Mouse (Mus musculus) kidney, adult 2 months (tissue): ENCODE measurements at regions not wholly inside any gene's neighbourhood (a gene's known extent, or its start where the extent isn't known, plus 50 kb on each side); places are given as distances from the start of the nearest gene placed in this dataset.

Source experiments
- DNase-seq: peaks from one replicate; pipeline ENCODE4 v3.0.0; 2021
- H3K27ac ChIP-seq: fragments of 200-500 bp; 2 replicates; pipeline ENCODE4 v1.5.1; 2012; ENCODE audit warnings: low read depth, low read length, control low read depth, inconsistent platforms; ENCODE audit not compliant: insufficient read depth
- H3K27me3 ChIP-seq: fragments of 200-500 bp; replicated peaks from 2 replicates; pipeline ENCODE4 v1.6.1; 2012; ENCODE audit warnings: mild to moderate bottlenecking, moderate library complexity, low read length, inconsistent platforms; ENCODE audit not compliant: control insufficient read depth, insufficient read depth
- H3K36me3 ChIP-seq: fragments of 200-500 bp; 2 replicates; pipeline ENCODE4 v1.6.1; 2012; ENCODE audit warnings: mild to moderate bottlenecking, moderate library complexity, low read length, inconsistent platforms; ENCODE audit not compliant: control insufficient read depth, insufficient read depth
- H3K4me1 ChIP-seq: fragments of 200-500 bp; 2 replicates; pipeline ENCODE4 v1.6.1; 2011; ENCODE audit warnings: low read length; ENCODE audit not compliant: control insufficient read depth, insufficient read depth
- H3K4me3 ChIP-seq: fragments of 200-500 bp; 2 replicates; pipeline ENCODE4 v1.5.1; 2011; ENCODE audit warnings: mild to moderate bottlenecking, low read depth, low read length, control low read depth; ENCODE audit not compliant: insufficient read depth
- CTCF ChIP-seq: fragments of 200-500 bp; conservative IDR thresholded peaks from 2 replicates; pipeline ENCODE4 v1.5.1; 2011; ENCODE audit warnings: low read depth, mild to moderate bottlenecking, control low read depth, low read length, moderate library complexity, mixed read lengths; ENCODE audit not compliant: insufficient read depth, insufficient read length
- POLR2A ChIP-seq: fragments of 200-500 bp; IDR thresholded peaks from one replicate; pipeline ENCODE4 v1.6.1; 2011; ENCODE audit warnings: low read depth, low read length, control low read depth
- WGBS: fragments of 180-500 bp; shearing (Covaris S2); methylation state at CpG from one replicate; pipeline ENCODE4 v1.1.7; 2018; 5-methylcytosine and 5-hydroxymethylcytosine counted together

DNA sequence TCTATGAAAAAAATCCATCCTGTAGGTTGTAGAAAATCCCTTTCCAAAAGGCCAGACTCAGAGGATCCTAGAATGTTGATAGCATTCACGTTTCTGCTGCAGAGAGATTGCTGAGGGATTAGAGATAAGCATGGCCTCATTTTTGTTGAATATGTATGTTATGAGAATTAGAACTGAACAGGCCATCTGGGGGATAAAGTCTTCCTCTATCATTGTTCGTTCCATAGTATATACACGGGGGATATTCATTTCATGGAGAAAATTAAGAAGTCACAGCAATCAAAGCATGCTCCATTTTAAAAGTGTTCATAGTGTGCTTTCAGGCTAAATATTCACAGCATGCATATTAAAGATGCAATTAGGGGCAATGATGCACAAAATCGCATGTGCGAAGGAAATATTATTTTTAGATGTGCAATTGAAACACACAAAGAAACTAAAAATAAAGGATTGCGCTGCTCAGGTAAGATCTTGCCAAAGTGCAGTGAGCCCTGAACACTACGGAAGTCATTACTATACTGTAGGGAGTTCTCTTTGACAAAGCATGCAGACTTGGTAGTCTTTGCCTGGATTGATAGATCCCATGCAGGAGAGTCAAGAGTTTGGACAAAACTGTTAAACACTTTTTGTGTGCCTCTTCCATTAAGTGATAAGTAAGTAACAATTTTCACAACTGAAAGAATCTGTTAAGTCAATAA lies 511.5 kb downstream of the Phf3 start:
- H3K4me3 ChIP-seq = no peak overlapping the region
- no peaks in the 10 kb centered on the region for H3K27me3 ChIP-seq
- TF ChIP-seq POLR2A (no peak), CTCF (no peak)
- WGBS = 76% methylated on average over 7 of the region's 7 CpGs
- H3K27ac ChIP-seq = no peak overlapping the region
- no peaks in the 10 kb centered on the region for H3K36me3 ChIP-seq
- no peak for DNase-seq
- H3K4me1 ChIP-seq = no peaks in the 10 kb centered on the region

DNA sequence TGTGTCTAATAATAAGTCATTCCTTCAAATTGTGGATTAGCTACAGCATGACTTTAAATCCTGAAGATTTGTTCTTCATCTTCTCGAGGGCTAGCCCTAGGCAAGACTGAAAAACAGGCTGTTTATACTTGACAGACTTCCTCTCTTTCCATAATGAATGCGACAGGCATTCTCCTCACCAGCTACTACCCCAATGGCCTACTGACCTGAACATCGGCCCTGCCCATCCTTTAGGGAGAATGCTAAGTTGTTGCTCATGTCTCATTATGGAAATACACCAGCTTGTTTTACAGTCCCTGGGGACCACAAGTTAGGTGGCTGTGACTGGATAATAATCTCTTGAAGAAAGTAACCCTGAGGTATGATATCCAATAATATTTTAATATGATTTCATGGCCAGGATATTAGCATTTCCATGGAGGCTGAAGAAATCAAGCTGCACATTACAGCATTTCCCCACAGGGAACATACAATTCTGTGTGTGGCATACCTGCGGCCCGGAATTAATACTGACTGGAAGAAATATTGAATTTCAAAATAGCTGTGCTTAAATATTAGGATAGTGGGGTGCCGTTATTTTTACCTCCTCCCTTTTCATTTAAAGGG lies 553.0 kb downstream of the Phf3 start:
- DNase-seq = no peak
- TF ChIP-seq CTCF (no peak), POLR2A (no peak)
- no peak overlapping the region for H3K4me3 ChIP-seq
- no peak overlapping the region for H3K27ac ChIP-seq
- no peaks in the 10 kb centered on the region for H3K27me3 ChIP-seq
- no peaks in the 10 kb centered on the region for H3K4me1 ChIP-seq
- 80% methylated on average over 6 of the region's 6 CpGs for WGBS
- H3K36me3 ChIP-seq = no peaks in the 10 kb centered on the region

DNA sequence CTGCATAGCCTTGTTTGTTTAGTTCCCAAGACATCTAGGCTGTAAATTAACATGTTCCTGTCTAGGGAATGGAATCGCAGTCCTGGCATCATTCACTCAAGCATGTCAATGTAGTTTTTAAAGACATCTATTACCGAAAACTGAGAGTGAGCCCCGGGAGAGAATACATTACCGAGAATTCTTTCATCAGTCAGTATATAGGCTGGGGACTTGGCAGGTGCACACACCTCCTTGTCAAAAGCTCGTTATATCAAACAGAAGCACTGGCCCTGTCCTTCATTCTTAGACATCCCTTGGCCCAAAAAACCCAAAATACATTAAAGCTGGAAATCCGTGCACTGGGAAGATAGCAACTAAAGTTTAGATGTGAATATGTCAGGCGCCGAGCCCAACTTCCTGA lies 555.5 kb downstream of the Phf3 start:
- H3K4me1 ChIP-seq = no peaks in the 10 kb centered on the region
- WGBS = 78% methylated on average over 8 of the region's 8 CpGs

DNA sequence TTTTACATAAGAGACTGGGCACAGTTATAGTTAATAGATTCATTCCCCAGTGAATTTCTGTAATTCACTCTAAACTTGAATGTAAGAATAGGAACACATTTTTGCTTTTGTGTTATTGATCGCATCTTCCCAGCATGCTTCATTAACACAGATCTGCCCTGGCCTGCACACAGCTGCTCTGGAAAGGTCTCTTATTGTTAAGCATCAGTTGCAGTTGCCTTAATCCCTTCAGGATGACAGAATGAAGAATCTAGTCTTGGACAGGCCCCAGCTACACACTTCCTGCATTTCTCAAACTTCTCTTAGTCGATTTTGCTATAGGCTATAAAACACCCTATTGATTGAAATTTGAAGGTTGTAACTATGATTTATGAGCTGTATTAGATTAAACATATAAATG lies 584.6 kb downstream of the Phf3 start:
- DNase-seq = no peak
- no peaks in the 10 kb centered on the region for H3K27me3 ChIP-seq
- 64% methylated on average over 2 of the region's 2 CpGs for WGBS
- H3K27ac ChIP-seq = no peak overlapping the region
- no peak for TF ChIP-seq CTCF
- TF ChIP-seq POLR2A = no peak
- H3K36me3 ChIP-seq = no peaks in the 10 kb centered on the region
- H3K4me1 ChIP-seq = no peaks in the 10 kb centered on the region
- no peak overlapping the region for H3K4me3 ChIP-seq

More for the DNA sequence above, 555.5 kb downstream of the Phf3 start:
- DNase-seq = no peak
- Histone ChIP-seq H3K36me3 (no peaks in the 10 kb centered on the region), H3K27me3 (no peaks in the 10 kb centered on the region), H3K4me3 (no peak overlapping the region), H3K27ac (no peak overlapping the region)
- TF ChIP-seq CTCF (no peak), POLR2A (no peak)

DNA sequence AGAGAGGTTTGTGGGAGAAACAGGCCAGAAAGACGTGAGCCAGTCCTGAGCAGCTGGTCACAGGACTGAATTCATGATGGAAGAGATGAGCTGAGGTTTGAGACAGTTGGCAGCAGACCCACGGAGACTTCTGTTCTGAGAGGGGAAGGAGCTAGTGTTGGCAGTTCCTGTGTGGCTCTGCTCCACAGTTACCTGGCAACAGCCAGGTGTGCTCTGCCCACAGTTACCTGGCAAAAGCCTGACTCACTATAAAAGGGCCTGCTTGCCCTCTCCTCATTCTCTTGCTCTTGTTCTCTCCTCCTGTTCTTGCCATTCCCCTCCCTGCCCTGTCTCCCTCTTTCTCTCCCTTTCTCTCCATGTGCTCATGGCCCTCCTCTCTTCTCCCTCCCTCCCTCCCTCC lies 611.3 kb downstream of the Phf3 start:
- no peak for DNase-seq
- WGBS = 48% methylated on average over 2 of the region's 2 CpGs
- H3K27me3 ChIP-seq = no peaks in the 10 kb centered on the region
- H3K36me3 ChIP-seq = no peaks in the 10 kb centered on the region
- H3K27ac ChIP-seq = no peak overlapping the region
- H3K4me1 ChIP-seq = no peaks in the 10 kb centered on the region
- no peak overlapping the region for H3K4me3 ChIP-seq
- no peak for TF ChIP-seq POLR2A

DNA sequence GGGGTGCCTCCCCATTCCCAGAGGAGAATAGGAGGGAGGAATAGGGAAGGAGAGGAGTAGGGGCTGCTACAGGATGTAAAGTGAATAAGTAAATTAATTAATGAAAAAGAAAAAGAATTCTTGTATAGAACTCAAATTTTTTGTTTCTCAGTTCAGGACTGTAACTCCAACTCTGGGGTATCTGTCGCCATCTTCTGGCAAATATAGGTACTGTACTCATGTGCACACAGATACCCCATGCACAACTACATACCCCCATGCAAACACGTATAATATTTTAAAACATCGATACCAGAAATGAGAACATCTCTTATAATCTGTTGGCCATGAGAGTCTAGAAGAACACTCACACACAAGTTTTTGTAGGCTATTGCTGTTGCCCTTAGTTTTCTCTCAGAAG lies 614.2 kb downstream of the Phf3 start:
- 73% methylated on average over 3 of the region's 3 CpGs for WGBS
- Histone ChIP-seq H3K4me1 (no peaks in the 10 kb centered on the region), H3K36me3 (no peaks in the 10 kb centered on the region), H3K27ac (no peak overlapping the region), H3K4me3 (no peak overlapping the region), H3K27me3 (no peaks in the 10 kb centered on the region)
- TF ChIP-seq POLR2A = no peak
- TF ChIP-seq CTCF = no peak
- DNase-seq = peak; percentile 5

DNA sequence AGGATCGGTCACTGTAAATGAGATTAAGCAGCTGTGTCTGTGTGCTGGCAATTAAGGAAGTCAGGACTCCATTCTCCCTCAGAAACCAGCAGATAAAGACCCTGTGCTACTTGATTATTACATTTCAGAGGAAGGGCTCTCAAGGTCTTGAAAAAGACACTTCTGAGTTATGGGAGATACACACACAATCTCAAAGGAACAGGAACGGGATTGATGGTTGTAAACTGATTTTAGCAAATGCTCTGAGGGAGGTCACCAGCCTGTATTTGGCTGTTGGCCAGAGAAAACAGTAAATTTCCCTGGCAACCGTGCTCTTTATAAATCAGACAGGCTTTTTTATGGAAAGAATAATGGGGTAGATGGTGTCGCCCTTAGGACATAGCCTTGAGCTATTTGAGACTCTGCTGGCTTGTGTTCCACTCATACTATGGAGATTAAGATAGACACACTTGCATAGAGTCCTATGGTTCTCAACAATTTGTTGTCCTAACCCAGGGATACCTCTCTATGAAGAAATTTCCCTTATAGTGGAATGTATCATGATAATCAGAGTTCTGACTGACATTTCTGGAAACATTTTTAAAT lies 656.9 kb downstream of the Phf3 start:
- WGBS = 23% methylated on average over 4 of the region's 4 CpGs
- Histone ChIP-seq H3K36me3 (no peaks in the 10 kb centered on the region), H3K4me1 (no peaks in the 10 kb centered on the region), H3K4me3 (no peak overlapping the region), H3K27me3 (no peaks in the 10 kb centered on the region), H3K27ac (no peak overlapping the region)
- TF ChIP-seq POLR2A = no peak
- no peak for DNase-seq
